Mouse (Mus musculus) 416B (cell line): ENCODE results near the gene Ccdc113.
"Not testable (repeated sequence)": the region's sequence is repeated elsewhere in the genome, so short reads cannot be mapped to it uniquely, and the experiment has no call there.

Source experiments
- DNase-seq: peaks from one replicate; pipeline ENCODE4 v3.0.0; 2011; ENCODE audit warnings: low read depth

Ccdc113 gene

DNA sequence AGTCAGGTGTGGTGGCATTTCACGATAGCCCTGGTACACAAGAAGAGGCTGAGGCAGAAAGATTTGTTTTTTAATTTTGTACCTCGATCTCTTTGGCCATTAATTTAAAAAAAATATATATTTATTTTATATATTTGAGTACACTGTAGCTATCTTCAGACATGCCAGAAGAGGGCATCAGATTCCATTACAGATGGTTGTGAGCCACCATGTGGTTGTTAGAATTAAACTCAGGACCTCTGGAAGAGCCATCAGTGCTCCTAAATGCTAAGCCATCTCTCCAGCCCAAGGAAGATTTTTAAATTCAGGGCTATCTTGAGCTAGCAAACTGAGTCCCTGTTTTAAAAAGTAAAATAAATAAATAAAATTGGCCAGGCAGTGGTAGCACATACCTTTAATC, 68.3 kb downstream of the Ccdc113 start:
- no peak for DNase-seq

DNA sequence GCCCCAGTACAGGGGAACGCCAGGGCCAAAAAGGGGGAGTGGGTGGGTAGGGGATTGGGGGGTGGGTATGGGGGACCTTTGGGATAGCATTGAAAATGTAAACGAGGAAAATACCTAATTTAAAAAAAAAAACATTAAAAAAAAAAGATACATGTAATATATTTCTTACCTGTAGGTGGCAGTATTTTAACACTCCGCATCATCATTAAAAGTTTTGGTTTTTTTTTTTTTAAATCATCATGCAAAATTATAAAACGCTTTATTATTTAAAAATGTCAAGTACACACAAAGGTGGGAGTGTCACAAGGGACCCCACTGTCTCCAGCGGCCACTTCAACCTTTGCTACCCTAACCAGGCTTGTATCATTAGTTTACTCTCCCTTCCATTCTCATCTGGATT, 72.6 kb downstream of the Ccdc113 start:
- not testable (repeated sequence) for DNase-seq

GRCm38 (mm10) chr8:95607210-95607609, 73.3 kb downstream of the Ccdc113 start:
- DNase-seq: no peak
